Mouse (Mus musculus) lung, postnatal 10 days (tissue): Measurements from ENCODE around the gene Atg4a-ps.
"Not testable (repeated sequence)": the region's sequence is repeated elsewhere in the genome, so short reads cannot be mapped to it uniquely, and the experiment has no call there.

Experiments
- DNase-seq: peaks from one replicate; pipeline ENCODE4 v3.0.0; 2021

Gene Atg4a-ps

DNA sequence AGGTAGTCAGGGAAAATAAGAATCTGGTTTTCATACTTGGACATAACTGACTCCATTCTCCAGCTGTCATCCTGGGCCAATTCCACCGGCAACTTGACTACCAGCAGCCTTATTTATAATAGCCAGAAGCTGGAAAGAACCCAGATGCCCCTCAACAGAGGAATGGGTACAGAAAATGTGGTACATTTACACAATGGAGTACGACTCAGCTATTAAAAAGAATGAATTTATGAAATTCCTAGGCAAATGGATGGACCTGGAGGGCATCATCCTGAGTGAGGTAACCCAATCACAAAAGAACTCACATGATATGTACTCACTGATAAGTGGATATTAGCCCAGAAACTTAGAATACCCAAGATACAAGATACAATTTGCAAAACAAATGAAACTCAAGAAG, at the start of gene Atg4a-ps:
TSS of gene Atg4a-ps (minus strand) at position 101 of the 400 bp plus-strand sequence.
- DNase-seq, result not testable (repeated sequence)

DNA sequence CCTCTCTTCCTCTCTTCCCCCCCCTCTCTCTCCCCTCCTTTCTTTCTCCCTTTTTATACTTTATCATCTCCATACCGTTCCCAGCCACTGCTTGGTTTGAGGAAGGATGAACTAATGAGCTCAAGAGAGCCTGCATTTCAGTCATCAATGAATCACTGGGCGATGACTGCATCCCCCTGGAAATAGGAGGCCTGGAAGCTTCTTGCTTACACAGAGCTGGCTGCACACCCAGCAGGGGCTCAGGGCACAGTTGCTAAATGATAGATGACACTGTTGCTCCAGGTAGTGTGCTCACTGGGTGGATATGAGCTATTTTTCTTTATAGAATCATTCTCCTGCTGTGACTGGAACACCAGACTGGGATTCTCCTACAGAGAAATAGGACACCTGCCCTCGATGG, 49.7 kb upstream of the Atg4a-ps start:
- DNase-seq, result no peak

DNA sequence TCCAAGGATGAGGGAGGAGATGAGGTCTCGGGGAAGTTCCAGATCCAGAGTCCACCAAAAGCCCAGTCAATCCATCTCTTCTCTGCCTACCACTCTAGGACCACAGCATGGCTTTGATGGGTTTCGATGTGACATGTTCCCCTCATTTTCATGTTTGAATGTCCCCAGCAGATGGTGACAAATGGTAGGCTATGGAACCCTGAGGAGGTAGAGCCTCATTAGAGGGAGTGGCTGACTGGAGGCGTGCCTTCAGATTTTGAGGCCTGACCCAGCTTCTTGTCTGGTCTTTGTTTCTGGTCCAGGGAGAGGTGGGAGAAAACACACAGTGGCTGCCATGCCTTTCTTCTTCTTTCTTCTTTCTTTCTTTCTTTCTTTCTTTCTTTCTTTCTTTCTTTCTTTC, 44.6 kb upstream of the Atg4a-ps start:
- peak; percentile 54 for DNase-seq

DNA sequence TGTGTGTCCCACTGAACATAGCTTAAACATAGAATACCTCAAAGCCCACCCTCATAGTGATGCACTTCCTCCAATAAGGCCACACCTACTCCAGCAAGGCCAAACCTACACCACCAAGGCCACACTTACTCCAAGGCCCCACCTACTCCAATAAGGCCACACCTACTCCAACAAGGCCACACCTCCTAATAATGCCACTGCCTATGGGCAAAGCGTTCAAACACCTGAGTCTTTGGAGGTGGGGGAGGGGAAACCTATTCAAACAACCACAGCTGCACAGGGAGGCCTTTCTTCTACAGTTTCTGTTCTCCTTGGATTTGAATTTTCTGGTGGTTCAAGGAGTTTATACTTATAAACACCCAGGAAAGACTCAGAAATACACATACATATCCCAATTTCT, 43.2 kb upstream of the Atg4a-ps start:
- DNase-seq, result no peak

DNA sequence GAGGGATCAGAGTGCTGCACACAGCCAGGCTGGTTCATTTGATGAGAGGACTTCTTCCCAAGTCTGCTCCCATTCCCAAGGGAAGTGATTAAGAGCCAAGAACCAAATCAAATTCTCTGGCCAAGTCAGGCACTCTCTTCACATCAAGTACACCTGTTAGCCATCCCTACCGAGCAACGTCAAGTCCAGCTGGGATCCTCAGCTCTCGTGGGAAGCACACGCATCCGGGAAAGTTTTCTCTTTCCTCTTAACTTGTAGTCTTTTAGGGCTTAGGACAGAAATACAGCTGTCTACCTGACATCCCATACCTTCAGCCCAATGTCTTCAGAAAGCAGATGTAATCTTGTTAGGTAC, 38.1 kb upstream of the Atg4a-ps start:
- DNase-seq, result no peak

DNA sequence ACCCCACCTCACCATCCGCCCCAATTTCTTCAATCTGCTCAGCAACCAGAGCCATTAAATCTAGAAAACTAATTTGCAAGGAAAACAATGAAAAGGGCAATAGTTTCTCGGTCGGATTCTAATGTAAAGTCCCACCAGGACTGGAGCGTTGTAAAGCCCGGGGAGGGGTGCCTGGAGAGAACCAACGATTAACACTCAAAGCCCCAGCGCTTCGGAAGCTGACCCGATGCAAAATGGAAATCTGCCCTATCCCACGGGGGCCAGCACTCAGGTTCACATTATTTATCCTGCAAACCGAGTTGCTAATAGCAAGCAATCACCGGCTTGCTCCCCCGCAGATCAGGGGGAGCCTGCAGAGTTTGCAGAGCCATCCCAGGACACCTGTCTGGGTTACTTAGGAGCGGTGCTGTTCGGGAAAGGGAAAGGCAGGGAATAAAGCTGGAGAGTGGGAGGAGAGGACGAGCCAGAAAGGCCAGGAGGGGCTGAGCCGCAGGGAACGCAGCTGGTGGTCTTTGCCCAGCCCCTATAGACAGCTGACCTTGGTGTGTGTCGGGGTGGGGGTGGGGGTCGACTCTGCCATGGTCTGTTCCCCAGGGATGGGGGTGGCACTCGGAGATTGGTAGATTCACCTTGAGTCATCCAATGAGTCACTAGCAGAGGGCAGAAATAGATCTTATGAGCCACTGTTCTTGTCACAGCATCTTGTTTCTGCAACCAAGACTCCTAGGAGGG, 37.5 kb upstream of the Atg4a-ps start:
- DNase-seq, result no peak

DNA sequence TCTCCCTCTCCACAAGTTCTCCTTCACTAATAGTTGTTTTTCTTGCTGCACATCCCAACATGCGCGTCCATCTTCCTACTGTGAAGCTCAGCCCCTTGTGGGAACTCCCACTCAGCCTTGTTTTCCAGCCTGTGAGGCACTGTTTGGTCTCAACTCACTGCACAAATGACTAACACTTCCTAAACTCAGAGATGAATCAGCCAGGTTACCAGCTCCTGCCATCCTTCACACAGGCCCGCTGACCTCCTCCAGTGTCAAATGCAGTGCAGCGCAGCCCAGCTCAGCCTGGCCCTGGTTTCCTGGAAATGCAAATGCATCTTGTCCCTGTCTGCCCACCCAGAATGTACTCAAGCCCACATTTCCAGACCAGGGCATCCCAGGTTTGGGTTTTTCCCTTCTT, 36.6 kb upstream of the Atg4a-ps start:
- DNase-seq, result no peak

DNA sequence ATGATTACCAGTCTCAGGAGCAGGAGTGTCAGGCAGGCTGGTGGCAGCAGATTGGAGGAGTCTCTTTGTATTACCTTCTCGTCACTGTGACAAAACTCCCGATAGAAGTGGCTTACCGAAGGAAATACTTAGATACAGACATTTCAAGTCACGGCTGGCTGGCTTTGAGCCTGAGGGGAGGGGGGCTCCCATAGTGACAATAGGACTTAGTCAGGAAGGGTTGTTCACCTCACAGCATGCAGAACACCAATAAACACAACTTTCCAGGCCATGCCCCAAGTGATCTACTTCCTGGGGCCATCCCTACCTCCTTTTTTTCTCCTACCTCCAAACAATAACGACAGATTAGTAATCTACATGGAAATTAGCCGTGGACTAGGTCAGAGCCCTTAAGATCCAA, 32.9 kb upstream of the Atg4a-ps start:
- no peak for DNase-seq

DNA sequence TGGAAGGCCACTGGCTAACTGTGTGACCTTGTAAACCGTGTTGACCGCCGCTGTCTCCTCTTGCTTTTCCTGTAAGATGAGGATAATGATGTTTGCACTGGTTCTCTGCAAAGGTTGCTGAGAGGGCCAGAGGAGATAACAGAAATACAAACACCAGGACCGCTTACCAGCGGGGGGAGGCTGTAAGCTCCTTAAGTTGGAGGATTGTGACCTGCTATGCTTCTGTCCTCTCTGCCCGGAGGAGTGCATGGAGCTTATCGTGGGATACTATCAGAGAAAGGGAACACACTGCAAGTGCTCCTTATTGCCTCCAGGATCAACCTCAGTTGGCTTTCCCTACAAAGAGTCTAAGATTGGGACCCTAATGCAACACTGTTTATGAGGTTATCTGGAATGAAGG, 26.8 kb upstream of the Atg4a-ps start:
- DNase-seq, result no peak

DNA sequence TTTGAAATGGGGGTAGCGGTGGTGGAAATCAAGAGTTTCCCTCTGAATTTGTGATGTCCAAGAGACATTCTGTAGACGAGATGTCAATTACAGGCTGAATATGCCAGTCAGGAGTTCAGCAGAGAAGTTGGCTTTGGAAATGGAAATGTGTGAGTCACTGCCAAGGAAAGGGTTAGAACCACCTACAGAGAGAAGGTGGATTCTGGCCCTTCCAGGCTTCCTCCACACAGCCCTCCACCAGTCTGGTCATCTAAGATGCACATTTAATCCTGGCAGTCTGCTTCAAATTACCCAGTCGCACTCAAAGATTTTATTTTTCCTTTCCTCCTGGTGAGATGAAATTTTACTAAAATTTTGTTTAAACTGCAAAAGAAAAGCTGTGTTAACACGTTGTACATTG, 26.2 kb upstream of the Atg4a-ps start:
- no peak for DNase-seq

DNA sequence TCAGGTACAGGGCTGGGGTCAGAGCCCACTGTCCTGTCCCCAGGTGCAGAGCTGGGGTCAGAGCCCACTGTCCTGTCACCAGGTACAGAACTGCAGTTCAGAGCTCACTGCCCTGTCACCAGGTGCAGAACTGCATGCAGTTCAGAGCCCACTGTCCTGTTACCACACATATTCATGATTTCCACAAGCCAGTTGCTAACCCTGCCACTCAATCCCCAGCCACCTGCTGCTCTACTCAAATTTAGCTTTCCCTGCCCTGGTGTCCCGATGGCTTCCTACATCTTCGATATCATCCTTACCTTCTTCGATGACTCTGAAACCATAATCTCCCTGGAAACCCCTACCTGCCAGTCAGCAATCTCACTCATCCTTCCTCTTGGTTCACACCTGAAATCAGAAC, 17.5 kb upstream of the Atg4a-ps start:
- DNase-seq, result no peak

DNA sequence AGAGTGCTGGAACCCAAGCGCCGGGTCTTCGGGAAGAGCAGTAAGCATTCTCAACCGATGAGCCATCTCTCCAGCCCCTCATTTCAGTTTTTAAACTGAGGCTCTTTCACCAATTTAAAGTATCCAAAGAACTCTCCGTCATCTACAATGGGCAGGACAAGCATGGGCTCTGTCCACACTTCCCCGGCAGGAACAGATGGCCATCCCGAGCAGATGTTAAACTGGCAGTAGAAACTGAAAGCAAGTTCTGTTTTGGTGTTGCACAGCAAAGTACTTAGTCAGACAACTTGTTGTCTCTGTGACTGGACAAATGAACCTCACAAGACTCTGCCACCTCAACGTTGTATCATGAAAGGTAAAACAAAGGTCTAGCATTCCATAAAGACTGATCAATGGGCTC, 15.8 kb upstream of the Atg4a-ps start:
- DNase-seq, result peak; percentile 26

DNA sequence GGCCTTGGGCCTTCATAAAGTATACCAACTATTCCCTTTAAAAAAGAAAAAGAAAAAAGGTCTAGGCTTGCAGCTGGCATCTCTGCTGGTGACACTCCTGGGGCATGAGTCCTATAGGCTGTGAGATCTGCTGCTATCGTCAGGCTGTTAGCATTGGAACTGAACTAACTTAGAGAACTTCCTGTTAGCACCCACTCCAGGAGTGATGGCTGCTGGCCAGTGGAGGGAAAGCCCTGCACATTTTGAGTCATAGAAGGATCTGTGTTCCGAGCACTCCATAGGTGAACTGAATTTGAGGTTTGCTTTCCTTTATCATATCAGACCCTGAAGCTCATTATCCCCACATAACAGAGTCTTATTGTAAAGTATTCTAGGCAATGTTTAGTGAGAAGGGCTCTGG, 14.1 kb upstream of the Atg4a-ps start:
- peak; percentile 29 for DNase-seq

DNA sequence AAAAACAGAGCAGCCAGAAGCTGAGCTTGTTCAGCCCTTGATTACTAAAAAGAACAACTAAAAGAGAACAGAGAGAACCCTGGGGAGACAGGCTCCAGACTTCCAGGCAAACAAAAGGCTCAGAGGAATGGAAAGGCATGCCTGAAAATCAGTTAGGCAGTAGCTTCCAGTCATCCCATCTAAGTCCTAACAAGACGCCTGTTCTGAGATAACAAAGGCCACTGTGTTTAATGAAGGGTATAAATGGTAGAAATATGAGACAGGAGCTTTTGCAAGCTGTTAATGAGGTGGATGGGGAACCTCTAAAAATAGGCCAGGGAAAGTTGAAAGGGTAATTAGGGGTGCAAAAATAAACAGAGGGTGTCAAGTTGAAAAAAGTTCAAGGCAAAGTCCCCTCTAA, 4.5 kb upstream of the Atg4a-ps start:
- DNase-seq, result no peak

DNA sequence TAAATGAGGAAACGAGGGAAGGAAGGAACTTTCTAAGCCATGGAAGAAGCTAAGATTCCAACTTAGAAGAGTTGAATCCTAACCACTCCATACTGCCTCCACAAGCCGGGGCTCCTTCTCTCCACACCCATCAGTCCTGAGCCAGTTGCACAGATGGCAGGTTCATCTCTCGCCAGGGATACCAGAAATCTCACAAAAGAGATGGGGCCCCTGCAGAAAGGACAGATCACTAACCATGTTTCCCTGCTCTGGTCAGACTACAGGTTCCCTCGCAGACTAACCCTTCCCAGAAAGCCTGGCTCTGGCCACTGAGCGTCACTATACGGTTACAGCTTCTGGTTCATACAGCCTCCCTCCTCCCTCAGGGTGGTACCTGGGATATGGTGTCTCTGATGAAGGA, 3.8 kb upstream of the Atg4a-ps start:
- no peak for DNase-seq

DNA sequence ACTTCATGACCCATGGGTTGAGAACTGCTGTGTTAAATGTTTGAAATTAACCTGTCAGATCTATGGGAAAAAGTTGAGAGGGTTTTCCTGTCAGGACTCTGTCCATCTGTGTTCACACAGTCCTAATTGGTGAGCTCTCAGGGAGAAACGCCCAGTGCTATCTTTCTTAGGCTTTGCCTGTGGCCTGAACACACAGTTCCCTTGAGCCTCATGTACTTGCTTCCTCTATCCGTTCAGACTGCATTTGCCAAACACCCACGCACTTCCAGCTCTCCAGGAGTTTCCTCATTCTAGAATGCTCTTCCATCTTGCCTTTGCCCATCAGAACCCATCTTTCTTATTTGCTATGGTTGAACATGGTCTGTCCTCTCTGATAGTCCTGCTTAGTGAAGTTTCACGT, 2.6 kb upstream of the Atg4a-ps start:
- no peak for DNase-seq

DNA sequence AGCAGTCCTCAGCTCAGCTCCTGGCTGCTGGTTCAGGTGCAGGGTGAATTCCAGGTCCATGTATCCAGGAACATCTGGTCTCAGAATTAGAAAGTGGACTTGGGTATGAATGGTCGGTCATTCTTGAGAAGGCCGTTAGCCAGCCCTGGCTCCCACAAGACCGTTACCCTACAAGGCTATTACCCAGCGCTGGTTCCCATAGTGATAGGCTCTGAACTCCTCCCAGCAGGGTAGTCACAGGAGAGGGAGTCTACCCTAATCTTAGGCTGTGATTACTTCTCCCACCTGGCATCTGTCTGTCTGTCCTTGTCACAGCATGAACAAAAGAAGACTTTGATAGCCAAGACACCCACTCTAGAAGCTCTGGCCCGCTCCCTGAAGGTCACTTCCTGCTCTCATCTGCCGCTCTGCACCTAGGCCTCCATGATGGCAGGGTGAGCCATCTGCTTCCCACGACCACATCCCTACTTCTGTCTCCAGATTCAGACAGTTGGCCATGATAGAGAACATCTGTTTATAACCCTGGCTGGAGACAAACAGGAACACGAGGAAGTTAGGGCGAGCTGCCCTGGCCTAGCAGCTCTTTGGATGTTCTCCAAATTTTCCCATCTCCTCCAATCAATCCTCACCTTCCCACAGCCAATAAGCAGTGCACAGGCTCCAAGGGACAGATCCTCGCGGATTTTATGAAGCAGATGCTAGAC, 1.4 kb upstream of the Atg4a-ps start:
- peak; percentile 72 for DNase-seq

DNA sequence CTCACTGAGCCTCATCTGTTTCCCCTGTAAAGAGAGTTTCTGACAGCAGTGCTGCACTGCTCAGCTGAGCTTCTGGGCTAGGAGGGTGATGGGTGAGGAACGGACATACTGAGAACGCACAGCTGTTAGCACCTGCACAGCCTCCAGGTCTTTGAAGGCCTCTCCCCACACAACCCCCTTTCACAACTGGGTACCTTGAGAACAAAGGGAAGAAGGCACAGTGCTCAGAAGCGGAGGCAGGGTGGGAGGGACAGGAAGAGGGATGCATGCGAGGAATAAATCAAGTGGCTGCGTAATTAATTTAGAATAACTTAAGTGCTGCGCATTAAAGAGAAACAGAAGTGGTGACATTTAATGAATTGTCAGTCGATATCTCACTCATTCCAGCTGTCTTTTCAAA, 4.6 kb downstream of the Atg4a-ps start:
- no peak for DNase-seq

DNA sequence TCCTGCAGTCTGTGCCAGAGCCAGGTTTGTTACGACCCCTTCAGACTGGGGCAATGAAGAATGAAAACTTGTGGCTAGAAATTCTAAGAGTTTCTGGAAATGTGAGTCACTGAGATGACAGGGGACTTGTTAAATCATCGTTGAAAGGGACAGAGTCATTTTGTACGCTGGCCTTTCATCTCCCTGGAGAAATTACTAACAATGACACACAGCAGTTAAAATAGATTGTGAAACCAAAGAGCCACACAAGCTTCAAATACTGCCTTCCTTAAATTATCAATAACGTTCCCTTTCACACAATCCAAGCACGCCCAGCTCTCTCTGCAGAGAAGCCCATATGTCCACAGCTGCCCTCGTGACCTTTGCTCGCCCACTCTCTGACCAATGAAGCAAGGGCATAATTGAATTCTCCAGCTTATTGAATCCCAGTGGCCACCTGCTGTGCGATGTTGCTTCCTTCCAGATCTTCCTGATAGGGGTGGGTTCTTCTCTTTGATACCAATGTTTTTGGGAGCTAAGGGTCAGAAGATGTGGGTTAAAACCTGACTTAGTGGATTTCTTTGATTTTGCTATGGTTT, 5.6 kb downstream of the Atg4a-ps start:
- no peak for DNase-seq

DNA sequence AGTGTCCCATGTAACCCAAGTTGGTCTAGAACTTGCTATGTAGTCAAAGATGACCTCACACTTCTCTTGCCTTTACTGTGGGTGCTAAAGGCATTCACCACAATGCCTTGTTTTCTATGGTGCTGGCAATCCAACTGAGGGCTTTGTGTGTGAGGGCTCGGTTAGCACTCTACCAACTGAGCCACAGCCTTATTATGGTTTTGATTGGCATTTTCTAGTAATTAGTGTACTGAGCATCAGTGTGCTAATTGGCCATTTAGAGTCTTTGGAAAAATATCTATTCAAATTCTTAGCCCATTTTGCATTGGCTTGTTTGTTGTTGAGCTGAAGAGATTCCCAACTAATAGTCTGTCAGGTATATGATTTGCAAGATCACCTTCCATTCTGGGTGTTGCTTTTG, 8.2 kb downstream of the Atg4a-ps start:
- no peak for DNase-seq

DNA sequence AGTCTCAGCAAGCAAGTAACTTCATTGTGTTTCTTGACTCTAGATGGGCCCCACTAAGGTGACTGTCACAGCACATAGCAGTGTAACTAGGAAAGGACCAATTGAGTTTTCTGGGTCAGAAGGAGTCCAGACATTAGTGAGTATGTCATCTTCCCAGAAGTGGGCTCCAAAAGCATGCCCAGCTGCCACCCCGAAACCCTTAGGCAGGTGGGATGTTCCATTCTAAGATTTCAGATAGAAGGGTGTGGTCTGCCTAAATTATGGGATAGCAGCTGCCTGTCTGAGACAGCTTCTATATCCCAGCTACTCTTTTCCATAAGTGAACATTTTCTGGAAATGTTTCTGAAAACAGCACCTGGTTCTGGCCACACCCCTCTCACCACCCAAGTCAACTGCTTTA, 11.6 kb downstream of the Atg4a-ps start:
- no peak for DNase-seq

DNA sequence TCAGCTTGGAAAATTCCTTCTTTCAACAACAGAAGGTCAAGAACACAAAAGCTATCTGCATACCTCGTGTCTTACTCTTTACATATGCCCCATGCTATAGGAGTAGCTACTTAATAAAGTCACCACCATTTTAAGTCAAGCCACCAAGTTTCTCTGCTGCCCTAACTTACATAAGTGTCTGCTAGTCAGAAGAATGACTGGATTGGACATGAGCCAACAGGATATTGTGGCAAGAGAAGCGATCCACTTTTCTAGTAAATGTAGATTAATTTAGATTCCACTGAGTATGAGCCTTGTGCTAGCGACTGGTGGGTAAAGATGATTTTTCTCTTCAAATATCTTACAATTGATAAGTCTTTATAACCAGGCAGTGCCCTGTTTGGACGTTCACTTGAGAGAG, 12.0 kb downstream of the Atg4a-ps start:
- DNase-seq, result no peak

DNA sequence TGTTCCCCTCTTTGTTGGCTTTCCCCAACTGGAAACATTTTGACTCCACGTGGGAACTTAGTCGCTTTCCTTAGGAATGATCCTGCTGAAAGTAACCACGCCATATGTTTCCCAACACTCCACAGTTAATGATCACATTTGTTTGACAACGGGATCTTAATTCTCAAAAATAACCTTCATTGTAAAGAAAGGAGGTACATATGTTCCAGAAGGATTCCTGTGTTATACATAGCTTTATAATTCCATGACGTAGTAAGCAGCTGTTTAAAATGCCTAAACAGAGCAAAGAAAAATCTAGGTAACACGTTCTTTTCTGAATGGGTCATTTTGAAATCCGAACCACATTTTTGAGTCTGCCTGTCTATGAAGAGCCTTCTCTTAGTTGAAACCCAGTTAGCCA, 12.7 kb downstream of the Atg4a-ps start:
- DNase-seq, result no peak

DNA sequence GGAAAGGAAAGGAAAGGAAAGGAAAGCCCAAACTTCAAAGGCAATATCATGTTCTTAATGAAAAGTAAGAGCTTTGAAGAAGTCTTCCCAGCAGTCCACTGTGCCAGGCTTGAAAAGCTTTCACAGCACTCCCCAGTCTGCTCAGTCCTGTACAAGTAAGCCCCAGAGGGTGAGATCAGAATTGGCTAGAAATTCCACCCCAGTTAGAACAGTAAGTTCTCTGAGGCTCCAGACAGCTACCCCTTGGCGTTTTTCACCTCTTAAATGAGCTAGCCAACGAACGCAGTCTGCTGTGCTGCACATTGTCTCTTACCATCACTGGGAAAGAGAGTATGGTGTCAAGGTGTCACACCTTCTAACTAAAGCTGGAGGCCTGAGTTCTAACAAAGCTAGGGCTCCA, 18.2 kb downstream of the Atg4a-ps start:
- DNase-seq, result no peak

DNA sequence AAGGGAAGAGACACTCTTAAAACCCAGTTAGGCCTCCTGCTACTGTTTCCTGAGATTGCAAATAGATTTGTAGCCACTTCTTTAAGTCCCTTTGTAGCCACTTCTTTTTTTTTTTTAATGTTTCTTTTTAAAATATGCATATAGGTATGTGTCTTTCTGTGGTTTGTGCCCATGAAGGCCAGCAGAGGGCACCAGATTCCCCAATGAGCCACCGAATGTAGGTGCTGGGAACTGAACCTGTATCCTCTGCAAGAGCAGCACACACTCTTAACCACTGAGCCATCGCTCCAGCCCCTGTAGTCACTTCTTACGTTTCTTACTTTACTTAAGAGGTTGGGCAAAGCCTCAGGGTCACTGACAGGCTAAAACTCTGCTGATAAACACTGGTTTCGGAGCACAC, 19.4 kb downstream of the Atg4a-ps start:
- DNase-seq, result no peak
